Mouse (Mus musculus) stomach, postnatal 0 days (tissue): ENCODE measurements around the gene Acot13. TPM values are rescaled to one million over a fixed set of nuclear protein-coding genes. Genes with fewer than 3 reads are reported as not detected.
"Not testable (repeated sequence)": the region's sequence is repeated elsewhere in the genome, so short reads cannot be mapped to it uniquely, and the experiment has no call there.

Experiments
- ATAC-seq: fragments of 200-750 bp; cut with Nextera tagmentation; 2 replicates; pipeline ENCODE4 v1.8.0; 2017; ENCODE audit not compliant: low FRiP score, low TSS enrichment
- DNase-seq: peaks from one replicate; pipeline ENCODE4 v3.0.0-alpha.2; 2016; ENCODE audit warnings: low spot score
- H3K27ac ChIP-seq: fragments of 300-500 bp; sonication (generic); replicated peaks from 2 replicates; pipeline ENCODE4 v1.5.1; 2014; ENCODE audit warnings: mild to moderate bottlenecking, control low read depth
- H3K27me3 ChIP-seq: fragments of 300-500 bp; sonication (generic); 2 replicates; pipeline ENCODE4 v1.6.1; 2014; ENCODE audit warnings: low read length; ENCODE audit not compliant: control insufficient read depth, insufficient read depth
- H3K36me3 ChIP-seq: fragments of 300-500 bp; sonication (generic); 2 replicates; pipeline ENCODE4 v1.6.1; 2014; ENCODE audit warnings: low read length, mixed read lengths; ENCODE audit not compliant: control insufficient read depth, insufficient read depth
- H3K4me1 ChIP-seq: fragments of 300-500 bp; sonication (generic); replicated peaks from 2 replicates; pipeline ENCODE4 v1.6.1; 2014; ENCODE audit warnings: antibody characterized with exemption; ENCODE audit not compliant: control insufficient read depth, insufficient read depth
- H3K4me2 ChIP-seq: fragments of 300-500 bp; sonication (generic); replicated peaks from 2 replicates; pipeline ENCODE4 v1.6.1; 2014; ENCODE audit warnings: low read depth, mild to moderate bottlenecking, control low read depth, moderate library complexity
- H3K4me3 ChIP-seq: fragments of 300-500 bp; sonication (generic); 2 replicates; pipeline ENCODE4 v1.5.1; 2014; ENCODE audit warnings: low read depth, low read length, control low read depth
- H3K9ac ChIP-seq: fragments of 300-500 bp; sonication (generic); 2 replicates; pipeline ENCODE4 v1.6.1; 2014; ENCODE audit warnings: mild to moderate bottlenecking, low read length, control low read depth, mixed read lengths
- H3K9me3 ChIP-seq: fragments of 300-500 bp; sonication (generic); 2 replicates; pipeline ENCODE4 v1.6.1; 2016; ENCODE audit warnings: low read length; ENCODE audit not compliant: control insufficient read depth
- CTCF ChIP-seq: IDR thresholded peaks from 2 replicates; pipeline ENCODE4 v1.5.1; 2016; ENCODE audit warnings: antibody characterized with exemption, low read depth, mild to moderate bottlenecking, moderate library complexity
- EP300 ChIP-seq: optimal IDR thresholded peaks from 2 replicates; pipeline ENCODE3; 2016; ENCODE audit warnings: antibody characterized with exemption
- WGBS: fragments of 180-500 bp; shearing (Covaris S2); extraction: QIAGEN DNeasy Blood & Tissue Kit; methylation state at CpG from one replicate; pipeline ENCODE4 v1.1.7; 2014; 5-methylcytosine and 5-hydroxymethylcytosine counted together
- polyA plus RNA-seq: library from polyadenylated mRNA; unstranded; fragments of >200 nt; fragmentation: Nextera tagmentation; extraction: Ambion mirVana; gene quantifications from 2 replicates; pipeline ENCODE4 v1.2.1, GENCODE M21; 2015

Acot13 gene
- polyA plus RNA-seq, 1 experiment from 2014 or later, result 111 TPM

GRCm38 (mm10) chr13:24851989-24852388 is 20.6 kb upstream of the Acot13 start:
- no peaks in the 10 kb centered on the region for H3K36me3 ChIP-seq
- no peaks in the 10 kb centered on the region for H3K27me3 ChIP-seq
- WGBS, result 84% methylated on average over 2 of the region's 2 CpGs
- H3K27ac ChIP-seq, result no peak overlapping the region
- no peak overlapping the region for H3K4me2 ChIP-seq
- H3K9ac ChIP-seq, result no peak overlapping the region
- TF ChIP-seq EP300, result no peak
- TF ChIP-seq CTCF, result no peak
- no peaks in the 10 kb centered on the region for H3K4me1 ChIP-seq
- no peak for DNase-seq
- no peaks in the 10 kb centered on the region for H3K9me3 ChIP-seq
- ATAC-seq, result no peak
- no peak overlapping the region for H3K4me3 ChIP-seq

- H3K27me3 ChIP-seq, result no peaks in the 10 kb centered on the region
- WGBS, result 62% methylated on average over 4 of the region's 4 CpGs
- peak; percentile 86 for ATAC-seq
Observed at GRCm38 (mm10) chr13:24849318-24849717, 18.0 kb upstream of the Acot13 start.

GRCm38 (mm10) chr13:24844983-24845955 is 13.9 kb upstream of the Acot13 start, which contains the start of gene D130043K22Rik:
D130043K22Rik (plus strand) TSS chr13:24845135.
- no peak for TF ChIP-seq CTCF
- no peak for TF ChIP-seq EP300
- 15% methylated on average over 40 of the region's 40 CpGs for WGBS
- H3K9ac ChIP-seq, result peak within 1 kb of the TSS; percentile 31
- ATAC-seq (peak; percentile 78), DNase-seq (peak; percentile 61)
- no peaks in the 10 kb centered on the region for H3K4me1 ChIP-seq
- no peaks in the 10 kb centered on the region for H3K9me3 ChIP-seq
- peak within 1 kb of the TSS; percentile 33 for H3K4me3 ChIP-seq
- no peaks in the 10 kb centered on the region for H3K36me3 ChIP-seq
- no peaks in the 10 kb centered on the region for H3K27me3 ChIP-seq
- H3K4me2 ChIP-seq, result peak within 1 kb of the TSS; percentile 71
- H3K27ac ChIP-seq, result no peak within 1 kb of the TSS

More at GRCm38 (mm10) chr13:24849318-24849717, 18.0 kb upstream of the Acot13 start:
- no peaks in the 10 kb centered on the region for H3K9me3 ChIP-seq
- H3K9ac ChIP-seq, result no peak overlapping the region
- no peak for TF ChIP-seq CTCF
- no peak for TF ChIP-seq EP300
- no peaks in the 10 kb centered on the region for H3K4me1 ChIP-seq
- peak overlapping the region; percentile 45; the same call in 1 of the 2 replicates for H3K27ac ChIP-seq
- no peaks in the 10 kb centered on the region for H3K36me3 ChIP-seq
- DNase-seq, result peak; percentile 32
- no peak overlapping the region for H3K4me2 ChIP-seq
- H3K4me3 ChIP-seq, result no peak overlapping the region

GRCm38 (mm10) chr13:24841702-24842101 is 10.4 kb upstream of the Acot13 start:
- no peaks in the 10 kb centered on the region for H3K4me1 ChIP-seq
- DNase-seq, result no peak
- H3K36me3 ChIP-seq, result no peaks in the 10 kb centered on the region
- no peaks in the 10 kb centered on the region for H3K27me3 ChIP-seq
- no peak overlapping the region for H3K27ac ChIP-seq
- no peak overlapping the region for H3K4me3 ChIP-seq
- 65% methylated on average over 3 of the region's 3 CpGs for WGBS
- no peak overlapping the region for H3K4me2 ChIP-seq
- TF ChIP-seq EP300, result no peak
- no peaks in the 10 kb centered on the region for H3K9me3 ChIP-seq
- ATAC-seq, result no peak
- H3K9ac ChIP-seq, result no peak overlapping the region

- Histone ChIP-seq H3K27me3 (no peaks in the 10 kb centered on the region), H3K4me1 (no peaks in the 10 kb centered on the region), H3K4me2 (no peak overlapping the region), H3K36me3 (no peaks in the 10 kb centered on the region), H3K9ac (no peak overlapping the region), H3K4me3 (no peak overlapping the region), H3K9me3 (no peaks in the 10 kb centered on the region), H3K27ac (no peak overlapping the region)
- TF ChIP-seq EP300, result no peak
- TF ChIP-seq CTCF, result no peak
- DNase-seq (no peak), ATAC-seq (no peak)
- WGBS, result 62% methylated on average over 3 of the region's 3 CpGs
Observed at GRCm38 (mm10) chr13:24839831-24840230, 8.5 kb upstream of the Acot13 start.

- not testable (repeated sequence) for ATAC-seq, H3K4me1 ChIP-seq, H3K36me3 ChIP-seq, H3K4me2 ChIP-seq, H3K4me3 ChIP-seq, H3K9ac ChIP-seq, H3K27me3 ChIP-seq, H3K27ac ChIP-seq, DNase-seq, H3K9me3 ChIP-seq
- 90% methylated on average over 8 of the region's 8 CpGs for WGBS
Observed at GRCm38 (mm10) chr13:24837765-24838164, 6.4 kb upstream of the Acot13 start.
